Comparison of ENCODE assay signal across 12 mouse cellular contexts in genomic region chr5:125078220-125078619, GRCm38 (mm10).
"Had no signal": no experiment of that assay in that cellular context is flagged by ENCODE, and none has a peak within 500 bp of the region (broad histone marks: within the 10 kb centered on the region; RNA-seq: fewer than 3 reads in every experiment).

No protein-coding gene starts in this region.

- H3K4me2 ChIP-seq: intestine, embryonic 15.5 days; limb, embryonic 13.5 days; liver, embryonic 13.5 days; midbrain, embryonic 11.5 days; stomach, embryonic 15.5 days had no signal

- H3K27me3 ChIP-seq: intestine, embryonic 15.5 days; limb, embryonic 13.5 days; liver, embryonic 13.5 days; stomach, embryonic 15.5 days had no signal

- H3K9me3 ChIP-seq: intestine, embryonic 15.5 days; limb, embryonic 13.5 days; liver, embryonic 13.5 days; stomach, embryonic 15.5 days had no signal

- ATAC-seq: intestine, embryonic 15.5 days; midbrain, embryonic 16.5 days had no signal

- H3K27ac ChIP-seq: intestine, embryonic 15.5 days; limb, embryonic 13.5 days; liver, embryonic 13.5 days; stomach, embryonic 15.5 days had no signal

- H3K9ac ChIP-seq: intestine, embryonic 15.5 days; limb, embryonic 13.5 days; liver, embryonic 13.5 days; stomach, embryonic 15.5 days had no signal

- DNase-seq: kidney, adult 8-10 months; kidney, postnatal 25 days; left cerebral cortex, postnatal 4 days; liver, embryonic 13.5 days; lung, postnatal 4 days; right cerebral cortex, postnatal 14 days; thymus, postnatal 36 days had no signal

- H3K4me3 ChIP-seq: intestine, embryonic 15.5 days; limb, embryonic 13.5 days; liver, embryonic 13.5 days; stomach, embryonic 15.5 days had no signal
